Mouse (Mus musculus) midbrain, embryonic 11.5 days (tissue): ENCODE data around the gene A930017K11Rik. TPM values are rescaled to one million over a fixed set of nuclear protein-coding genes. Genes with fewer than 3 reads are reported as not detected.

Experiments used
- ATAC-seq: fragments of 200-750 bp; cut with Nextera tagmentation; 2 replicates; pipeline ENCODE4 v1.8.0; 2017; ENCODE audit warnings: moderate TSS enrichment, moderate library complexity; ENCODE audit not compliant: low FRiP score
- DNase-seq: peaks from one replicate; pipeline ENCODE4 v3.0.0; 2015; ENCODE audit warnings: low spot score; ENCODE audit errors: missing footprints
- H3K27ac ChIP-seq: fragments of 300-500 bp; sonication (generic); 2 replicates; pipeline ENCODE4 v1.5.1; 2014; ENCODE audit warnings: low read depth, low read length
- H3K27me3 ChIP-seq: fragments of 300-500 bp; sonication (generic); 2 replicates; pipeline ENCODE4 v1.6.1; 2014; ENCODE audit warnings: mild to moderate bottlenecking, low read length, moderate library complexity, mixed read lengths; ENCODE audit not compliant: control insufficient read depth, insufficient read depth
- H3K36me3 ChIP-seq: fragments of 300-500 bp; sonication (generic); 2 replicates; pipeline ENCODE4 v1.6.1; 2014; ENCODE audit warnings: mild to moderate bottlenecking, low read length, moderate library complexity, mixed read lengths; ENCODE audit not compliant: control insufficient read depth, insufficient read depth
- H3K4me1 ChIP-seq: fragments of 300-500 bp; sonication (generic); 2 replicates; pipeline ENCODE4 v1.6.1; 2014; ENCODE audit warnings: low read length; ENCODE audit not compliant: control insufficient read depth, insufficient read depth
- H3K4me2 ChIP-seq: fragments of 300-500 bp; sonication (generic); 2 replicates; pipeline ENCODE4 v1.6.1; 2014; ENCODE audit warnings: mild to moderate bottlenecking, moderate library complexity
- H3K4me3 ChIP-seq: fragments of 300-500 bp; sonication (generic); 2 replicates; pipeline ENCODE4 v1.5.1; 2014; ENCODE audit warnings: low read depth, low read length
- H3K9ac ChIP-seq: fragments of 300-500 bp; sonication (generic); 2 replicates; pipeline ENCODE4 v1.6.1; 2014; ENCODE audit warnings: low read length
- H3K9me3 ChIP-seq: fragments of 300-500 bp; sonication (generic); 2 replicates; pipeline ENCODE4 v1.6.1; 2016; ENCODE audit warnings: low read length; ENCODE audit not compliant: control insufficient read depth
- WGBS: fragments of 180-500 bp; shearing (Covaris S2); extraction: QIAGEN DNeasy Blood & Tissue Kit; methylation state at CpG from one replicate; pipeline ENCODE4 v1.1.7; 2014; 5-methylcytosine and 5-hydroxymethylcytosine counted together
- polyA plus RNA-seq: library from polyadenylated mRNA; unstranded; fragments of >200 nt; fragmentation: Nextera tagmentation; extraction: Ambion mirVana; gene quantifications from 2 replicates; pipeline ENCODE4 v1.2.1, GENCODE M21; 2014

A930017K11Rik gene
- polyA plus RNA-seq, 1 experiment from 2014 or later: not detected

DNA sequence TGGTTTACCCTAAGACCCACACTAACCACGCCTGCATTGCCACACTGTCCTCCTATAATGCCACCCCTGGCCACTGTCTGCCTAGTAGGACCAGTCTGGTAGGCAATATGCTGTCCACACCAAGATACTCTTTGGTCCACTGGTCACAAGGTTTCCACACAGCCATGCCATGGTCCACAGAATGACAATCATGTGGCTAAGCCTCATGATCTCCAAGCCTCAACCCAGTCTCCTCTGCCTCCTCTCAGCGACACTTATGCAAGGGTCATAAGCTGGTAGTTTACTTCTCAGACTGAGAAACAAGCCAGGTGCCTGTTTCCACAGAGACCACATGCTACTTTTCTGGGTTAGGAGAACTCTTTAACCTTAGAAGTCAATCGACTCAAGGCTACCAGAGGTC, 30.5 kb upstream of the A930017K11Rik start:
- DNase-seq (no peak), ATAC-seq (no peak)
- Histone ChIP-seq H3K4me3 (no peak overlapping the region), H3K27me3 (no peaks in the 10 kb centered on the region), H3K36me3 (no peaks in the 10 kb centered on the region), H3K9me3 (no peaks in the 10 kb centered on the region), H3K4me2 (no peak overlapping the region), H3K4me1 (peaks cover 10% of the 10 kb centered on the region), H3K27ac (no peak overlapping the region), H3K9ac (no peak overlapping the region)
- 97% methylated on average over 3 of the region's 3 CpGs for WGBS

DNA sequence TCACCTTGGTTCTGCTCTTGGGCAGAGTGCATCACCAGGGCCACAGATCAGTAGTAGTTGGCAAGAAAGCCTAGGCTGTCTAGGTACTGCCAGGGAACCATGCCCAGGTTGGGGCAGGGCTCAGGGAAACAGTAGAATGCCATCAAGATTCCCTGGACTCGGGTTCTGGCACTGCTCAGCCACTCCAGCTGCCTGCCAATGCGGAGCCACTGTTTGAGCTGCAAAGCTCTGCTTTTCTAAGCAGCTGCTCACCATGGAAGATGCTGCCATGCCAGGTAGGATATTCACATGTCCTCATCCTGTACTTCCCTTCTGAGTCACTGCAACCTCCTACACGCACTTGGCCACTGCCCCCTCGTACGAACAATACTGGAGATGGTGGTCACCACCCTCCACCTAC, 28.5 kb upstream of the A930017K11Rik start:
- Histone ChIP-seq H3K9ac (no peak overlapping the region), H3K4me1 (peaks cover 10% of the 10 kb centered on the region), H3K27ac (no peak overlapping the region), H3K9me3 (no peaks in the 10 kb centered on the region), H3K27me3 (no peaks in the 10 kb centered on the region), H3K36me3 (no peaks in the 10 kb centered on the region), H3K4me2 (no peak overlapping the region), H3K4me3 (no peak overlapping the region)
- WGBS: 93% methylated on average over 5 of the region's 5 CpGs
- no peak for DNase-seq
- no peak for ATAC-seq

DNA sequence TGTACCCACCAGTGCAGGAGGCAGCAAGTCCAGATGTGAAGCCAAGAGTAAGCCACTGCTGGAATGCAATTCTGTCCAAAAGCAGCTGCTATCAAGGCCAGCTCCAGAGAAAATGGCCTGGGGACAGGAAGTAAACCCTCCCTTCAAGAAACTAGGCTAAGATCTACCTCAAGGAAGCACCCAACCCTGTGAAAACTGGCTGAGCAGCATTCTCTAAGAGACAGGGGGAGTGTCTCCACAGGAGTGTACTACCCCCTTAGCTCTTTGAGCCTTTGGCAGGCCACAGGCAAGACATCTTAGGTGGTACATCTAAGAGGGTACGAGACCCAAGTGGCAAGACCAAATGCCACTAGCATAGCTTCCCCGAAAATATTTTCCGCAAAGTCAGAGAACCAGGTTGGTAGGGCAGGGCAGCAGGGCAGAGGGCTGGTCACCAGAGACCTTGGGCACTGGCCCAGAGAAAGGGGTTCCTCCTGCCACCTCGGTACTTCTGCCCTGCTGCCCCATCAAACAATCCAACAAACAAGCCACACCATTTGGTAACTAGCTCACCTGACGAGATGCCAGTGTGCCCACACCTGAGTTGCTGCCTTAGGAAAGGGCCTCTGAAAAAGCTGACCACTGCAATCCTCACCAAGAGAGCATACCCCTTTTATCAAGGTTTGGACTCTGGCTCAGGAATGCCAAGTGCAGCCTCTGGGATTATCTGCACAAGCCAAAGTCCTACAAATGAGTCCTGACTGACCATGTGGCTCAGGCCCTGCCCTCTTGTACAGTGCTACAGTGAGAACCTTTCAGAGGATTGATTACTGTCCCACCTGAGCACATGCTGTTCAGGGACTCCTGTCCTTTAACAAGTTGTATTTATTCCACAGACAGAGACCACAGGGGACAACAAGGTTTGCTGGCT, 27.7 kb upstream of the A930017K11Rik start:
- WGBS: 94% methylated on average over 5 of the region's 5 CpGs

DNA sequence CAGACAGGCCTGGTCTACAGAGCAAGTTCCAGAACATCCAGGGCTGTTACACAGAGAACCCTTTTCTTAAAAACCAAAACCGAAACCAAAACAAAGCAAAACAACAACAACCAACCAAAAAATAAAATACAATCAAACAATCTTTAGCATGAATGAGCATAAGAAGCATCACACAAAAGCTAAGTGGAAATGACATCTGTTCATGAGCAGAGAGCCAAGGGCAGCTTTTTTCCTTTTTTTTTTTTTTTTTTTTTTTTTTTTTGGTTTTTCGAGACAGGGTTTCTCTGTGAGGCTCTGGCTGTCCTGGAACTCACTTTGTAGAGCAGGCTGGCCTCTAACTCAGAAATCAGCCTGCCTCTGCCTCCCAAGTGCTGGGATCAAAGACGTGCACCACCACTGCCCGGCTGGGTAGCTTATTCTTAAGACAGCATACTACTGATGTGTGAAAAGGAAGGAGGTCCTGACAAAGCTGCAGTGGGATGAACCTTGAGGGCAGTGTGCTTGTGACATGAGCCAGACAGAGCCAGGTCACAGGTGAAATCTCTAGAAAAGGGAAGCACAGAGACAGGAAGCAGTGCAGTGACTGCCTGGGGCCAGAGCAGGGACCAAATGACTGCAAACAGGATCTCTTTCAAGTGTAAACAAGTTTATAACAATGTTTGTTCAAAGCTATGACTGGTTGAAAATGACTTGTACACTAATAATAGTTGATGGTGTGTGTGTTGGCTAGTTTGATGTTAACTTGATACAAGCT, 18.8 kb upstream of the A930017K11Rik start:
- ATAC-seq: no peak
- H3K4me1 ChIP-seq: no peaks in the 10 kb centered on the region
- H3K4me2 ChIP-seq: no peak overlapping the region
- no peaks in the 10 kb centered on the region for H3K27me3 ChIP-seq
- H3K36me3 ChIP-seq: peaks cover 2% of the 10 kb centered on the region; the same call in 1 of the 2 replicates
- H3K9me3 ChIP-seq: no peaks in the 10 kb centered on the region
- H3K9ac ChIP-seq: no peak overlapping the region
- no peak overlapping the region for H3K4me3 ChIP-seq
- 90% methylated on average over 4 of the region's 4 CpGs for WGBS
- no peak overlapping the region for H3K27ac ChIP-seq
- DNase-seq: no peak

More for the DNA sequence above, 27.7 kb upstream of the A930017K11Rik start:
- ATAC-seq (no peak), DNase-seq (no peak)
- Histone ChIP-seq H3K4me2 (no peak overlapping the region), H3K36me3 (no peaks in the 10 kb centered on the region), H3K9ac (no peak overlapping the region), H3K4me1 (peaks cover 10% of the 10 kb centered on the region), H3K4me3 (no peak overlapping the region), H3K9me3 (no peaks in the 10 kb centered on the region), H3K27ac (no peak overlapping the region), H3K27me3 (no peaks in the 10 kb centered on the region)

DNA sequence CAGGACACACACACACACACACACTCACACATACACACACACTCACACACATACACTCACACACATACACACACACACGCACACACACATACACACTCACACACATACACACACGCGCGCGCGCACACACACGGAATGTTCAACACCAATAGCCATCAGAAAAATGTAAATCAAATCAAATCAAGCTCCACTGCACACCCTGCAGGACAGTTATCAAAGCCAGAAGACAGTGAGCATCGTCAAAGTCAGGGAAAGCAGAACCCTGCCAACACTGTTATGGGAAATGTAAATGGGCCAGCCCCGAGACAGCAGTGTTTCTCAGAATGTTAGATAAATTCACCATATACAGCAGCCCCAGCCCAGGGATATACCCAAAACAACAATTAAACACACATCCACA, 18.1 kb upstream of the A930017K11Rik start:
- H3K4me1 ChIP-seq: no peaks in the 10 kb centered on the region
- no peak overlapping the region for H3K27ac ChIP-seq
- no peaks in the 10 kb centered on the region for H3K9me3 ChIP-seq
- ATAC-seq (no peak), DNase-seq (no peak)
- no peak overlapping the region for H3K4me3 ChIP-seq
- WGBS: 96% methylated on average over 9 of the region's 9 CpGs
- H3K27me3 ChIP-seq: no peaks in the 10 kb centered on the region
- H3K4me2 ChIP-seq: no peak overlapping the region
- no peak overlapping the region for H3K9ac ChIP-seq
- H3K36me3 ChIP-seq: peaks cover 2% of the 10 kb centered on the region; the same call in 1 of the 2 replicates

DNA sequence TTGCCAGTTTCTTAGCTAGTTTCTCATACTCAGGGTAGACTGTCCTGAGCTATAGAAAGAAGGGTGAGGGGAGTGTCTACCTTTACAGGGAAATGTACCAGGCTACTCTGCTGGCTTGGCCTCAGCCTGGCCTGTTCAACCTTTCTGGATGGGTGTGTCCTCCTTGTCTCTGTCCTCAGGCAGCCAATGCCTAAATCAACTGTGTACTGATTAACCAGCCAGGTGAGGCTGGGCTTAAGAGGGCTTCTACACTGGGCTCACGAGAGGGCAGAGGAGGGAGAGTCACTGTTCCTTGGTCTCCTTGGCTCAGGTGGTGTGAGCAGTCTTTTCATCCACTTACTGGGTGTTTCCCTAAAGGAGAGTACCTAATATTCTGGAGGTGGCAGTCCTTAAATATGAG, 15.8 kb upstream of the A930017K11Rik start:
- Histone ChIP-seq H3K4me1 (no peaks in the 10 kb centered on the region), H3K4me2 (no peak overlapping the region), H3K27me3 (no peaks in the 10 kb centered on the region), H3K27ac (no peak overlapping the region), H3K9me3 (no peaks in the 10 kb centered on the region), H3K4me3 (no peak overlapping the region), H3K36me3 (peaks cover 2% of the 10 kb centered on the region; the same call in 1 of the 2 replicates), H3K9ac (no peak overlapping the region)
- ATAC-seq (no peak), DNase-seq (no peak)
- WGBS: 82% methylated on average over 1 of the region's 1 CpGs

DNA sequence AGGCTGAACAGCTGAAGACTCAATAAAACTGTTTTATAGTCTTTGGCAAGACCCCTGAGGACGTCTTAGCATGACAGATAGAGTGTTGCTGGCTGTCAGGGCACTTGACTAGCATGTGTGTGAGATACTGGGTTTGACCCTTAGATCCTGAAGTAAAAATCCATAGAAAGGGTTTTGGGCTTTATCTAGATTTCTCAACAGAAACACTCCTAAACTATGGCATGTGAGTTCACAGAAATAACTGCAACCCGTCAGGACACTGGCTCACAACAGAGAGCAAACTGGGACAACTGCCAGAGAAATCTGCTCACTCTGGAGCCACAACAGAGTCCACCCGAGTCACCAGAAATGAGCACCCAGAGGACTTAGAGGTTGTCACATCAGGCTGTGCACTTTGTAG, 15.3 kb upstream of the A930017K11Rik start:
- 82% methylated on average over 3 of the region's 3 CpGs for WGBS
- Histone ChIP-seq H3K36me3 (no peaks in the 10 kb centered on the region), H3K9me3 (no peaks in the 10 kb centered on the region), H3K27me3 (no peaks in the 10 kb centered on the region), H3K4me1 (no peaks in the 10 kb centered on the region), H3K4me3 (no peak overlapping the region), H3K4me2 (no peak overlapping the region), H3K27ac (no peak overlapping the region), H3K9ac (no peak overlapping the region)
- ATAC-seq (no peak), DNase-seq (no peak)

DNA sequence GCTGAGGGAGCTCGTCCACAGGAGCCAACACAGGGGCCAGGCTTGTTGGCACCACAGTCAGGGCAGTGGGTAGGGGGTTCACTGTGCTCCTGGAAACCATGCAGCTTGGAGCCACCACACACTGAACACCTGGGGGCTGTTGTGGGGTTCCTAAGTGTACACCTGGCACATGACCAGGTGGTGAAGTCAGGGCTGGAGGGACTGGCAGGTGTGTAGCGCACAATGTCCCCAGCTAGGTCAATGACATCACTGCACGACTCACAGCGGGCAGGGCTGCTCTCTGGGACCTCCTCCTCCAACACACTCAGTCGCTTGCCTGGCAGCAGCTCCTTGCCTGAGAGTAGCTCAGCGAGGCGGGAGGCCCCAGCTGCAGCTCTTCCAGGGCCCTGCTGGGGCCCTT, 11.9 kb upstream of the A930017K11Rik start:
- DNase-seq (peak; percentile 66), ATAC-seq (no peak)
- H3K36me3 ChIP-seq: no peaks in the 10 kb centered on the region; the same call in 1 of the 2 replicates

DNA sequence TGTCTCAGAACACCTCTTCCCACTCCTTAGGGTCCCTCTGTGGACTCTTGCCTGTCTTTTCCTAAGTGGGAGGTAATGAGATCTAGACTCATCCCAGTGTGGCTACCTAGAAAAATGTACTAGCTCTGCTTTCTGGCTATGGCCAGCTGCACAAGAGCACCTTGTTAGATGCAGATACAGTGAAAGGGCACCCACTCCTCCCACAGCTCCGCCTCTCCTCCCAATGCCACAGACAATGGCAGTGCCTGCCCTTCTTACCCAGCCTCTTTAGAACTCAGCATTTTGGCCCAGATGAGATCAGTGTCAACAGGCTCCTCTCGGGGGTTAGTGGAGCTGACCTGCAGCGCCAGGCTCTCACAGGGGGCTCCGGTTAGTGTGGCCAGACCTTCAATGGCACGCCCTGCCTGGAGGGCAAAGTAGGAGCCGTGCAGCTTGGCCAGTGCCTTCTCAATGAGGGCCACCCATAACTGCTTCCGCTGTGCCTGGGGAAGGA, 10.1 kb upstream of the A930017K11Rik start:
- Histone ChIP-seq H3K27ac (no peak overlapping the region), H3K9ac (no peak overlapping the region), H3K4me1 (no peaks in the 10 kb centered on the region), H3K4me3 (no peak overlapping the region), H3K27me3 (no peaks in the 10 kb centered on the region), H3K9me3 (no peaks in the 10 kb centered on the region), H3K4me2 (no peak overlapping the region), H3K36me3 (no peaks in the 10 kb centered on the region; the same call in 1 of the 2 replicates)
- DNase-seq (no peak), ATAC-seq (no peak)
- 95% methylated on average over 7 of the region's 7 CpGs for WGBS

More for the DNA sequence above, 11.9 kb upstream of the A930017K11Rik start:
- no peaks in the 10 kb centered on the region for H3K4me1 ChIP-seq
- no peak overlapping the region for H3K27ac ChIP-seq
- WGBS: 92% methylated on average over 7 of the region's 7 CpGs
- H3K9me3 ChIP-seq: no peaks in the 10 kb centered on the region
- no peaks in the 10 kb centered on the region for H3K27me3 ChIP-seq
- no peak overlapping the region for H3K9ac ChIP-seq
- no peak overlapping the region for H3K4me2 ChIP-seq
- H3K4me3 ChIP-seq: no peak overlapping the region
